Mouse (Mus musculus): Measurements from ENCODE around the gene Olfr851.

Olfr851 gene

DNA sequence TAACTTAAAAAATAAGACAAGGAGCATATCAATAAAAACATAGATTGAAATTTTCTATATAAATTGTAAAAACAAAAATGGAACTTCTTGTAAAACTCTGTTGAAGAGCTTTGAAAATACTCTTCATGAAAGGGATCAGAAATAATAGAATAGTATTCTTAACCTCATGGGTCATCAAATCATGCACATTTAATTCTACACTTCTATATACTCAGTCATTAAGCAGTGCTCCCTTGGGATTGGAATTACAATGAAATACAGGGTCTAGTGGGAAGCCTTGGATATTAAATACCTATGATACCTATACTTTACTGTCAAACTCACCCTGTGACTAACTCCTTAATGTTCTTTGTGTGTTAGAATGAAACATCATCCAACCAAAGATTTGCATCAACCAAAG lies at the start of gene Olfr851:
Olfr851 (plus strand) TSS at position 301 of the 400 bp plus-strand sequence.
- DNase-seq (ENCODE audit: low read depth, low spot score): no peak

DNA sequence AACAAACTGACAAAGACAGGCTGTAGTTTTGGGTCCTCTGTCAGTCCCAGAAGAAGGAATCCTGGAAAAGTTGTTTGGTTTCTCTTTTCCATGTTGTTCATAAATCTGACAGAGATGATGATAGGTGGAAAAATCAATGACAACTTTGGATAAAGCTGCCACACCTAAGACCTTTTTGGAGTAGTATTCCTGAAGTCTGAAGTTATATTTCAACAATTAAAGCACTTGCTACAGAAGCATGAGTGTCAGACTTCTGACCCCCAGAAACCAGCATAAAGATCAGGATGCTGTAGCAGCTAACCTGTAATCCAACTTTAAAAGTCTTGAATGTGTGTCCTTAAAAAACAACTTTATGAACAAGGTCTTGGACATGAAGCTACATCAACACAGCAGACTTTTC lies 14.9 kb upstream of the Olfr851 start, which contains the start of gene Olfr850:
Olfr850 (minus strand) TSS at position 101 of the 400 bp plus-strand sequence.
- DNase-seq (ENCODE audit: low read depth, low spot score): no peak

GRCm38 (mm10) chr9:19540976-19541375 lies 47.9 kb downstream of the Olfr851 start, which contains the start of gene Olfr853:
TSS of gene Olfr853 (minus strand) at chr9:19541076.
- DNase-seq (ENCODE audit: low read depth, low spot score): no peak

Data from R1 (cell line).